Mouse (Mus musculus) granulocyte monocyte progenitor cell, adult 5-6 weeks (primary cell): ENCODE results near the gene Hip1. TPM values are rescaled to one million over a fixed set of nuclear protein-coding genes. Genes with fewer than 3 reads are reported as not detected.
A peak's percentile ranks its signal among the peaks of the same experiment; 100 is the strongest.

Experiments
- ATAC-seq: replicated peaks from 2 replicates; pipeline ENCODE4 v1.8.0; 2016; ENCODE audit warnings: mild to moderate bottlenecking, moderate TSS enrichment, inconsistent platforms; ENCODE audit not compliant: poor library complexity, severe bottlenecking
- total RNA-seq, 2 experiments: library from RNA; stranded (forward) in 1 of 2; stranded (reverse) in 1 of 2; fragments of 200-712, 200-1000 nt in 1 of 2; fragments of >200 nt in 1 of 2; fragmentation: Nextera tagmentation in 1 of 2; gene quantifications; 2 replicates each; pipeline ENCODE4 v1.2.3; 2014 to 2017

Hip1 gene
- total RNA-seq, 2 experiments from 2014 or later = 11.4 to 21.4 TPM

DNA sequence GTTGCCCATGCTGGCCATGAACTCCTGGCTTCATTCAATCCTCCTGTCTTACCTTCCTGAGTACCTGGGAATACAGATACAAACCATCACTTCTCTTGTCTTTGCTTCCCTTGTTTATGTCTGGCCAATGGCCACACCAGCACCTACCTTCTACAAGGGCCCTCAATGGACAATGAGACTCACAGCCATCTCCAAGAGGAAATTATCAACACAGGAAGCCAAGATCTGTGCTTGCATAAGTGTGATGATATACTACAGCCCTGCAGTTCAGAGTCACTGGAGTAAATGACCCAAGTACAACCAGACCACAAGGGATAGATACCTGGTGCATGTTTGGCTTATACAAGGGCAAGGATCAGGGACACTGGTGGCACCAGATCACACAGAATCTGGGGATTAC, 9.1 kb downstream of the Hip1 start:
- ATAC-seq = no peak

DNA sequence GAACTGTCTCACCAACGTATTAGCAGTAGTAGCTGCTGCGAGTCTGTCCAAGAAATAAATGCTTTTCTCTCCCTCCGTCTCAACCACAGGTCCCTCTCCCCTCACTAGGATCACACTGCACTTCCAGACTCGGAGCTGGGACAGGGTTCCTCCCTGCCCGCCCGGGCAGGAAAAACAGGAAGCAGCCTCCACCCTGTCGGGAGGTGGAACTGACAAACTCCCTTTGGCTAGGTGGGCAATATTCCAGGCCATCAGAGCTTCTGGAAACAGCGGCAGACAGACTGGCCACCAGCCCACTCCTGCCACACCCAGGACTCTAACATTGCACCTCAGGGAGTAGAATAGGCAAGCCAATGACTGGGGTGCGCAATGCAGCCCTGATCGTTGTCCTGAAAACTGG, 11.5 kb downstream of the Hip1 start:
- no peak for ATAC-seq

DNA sequence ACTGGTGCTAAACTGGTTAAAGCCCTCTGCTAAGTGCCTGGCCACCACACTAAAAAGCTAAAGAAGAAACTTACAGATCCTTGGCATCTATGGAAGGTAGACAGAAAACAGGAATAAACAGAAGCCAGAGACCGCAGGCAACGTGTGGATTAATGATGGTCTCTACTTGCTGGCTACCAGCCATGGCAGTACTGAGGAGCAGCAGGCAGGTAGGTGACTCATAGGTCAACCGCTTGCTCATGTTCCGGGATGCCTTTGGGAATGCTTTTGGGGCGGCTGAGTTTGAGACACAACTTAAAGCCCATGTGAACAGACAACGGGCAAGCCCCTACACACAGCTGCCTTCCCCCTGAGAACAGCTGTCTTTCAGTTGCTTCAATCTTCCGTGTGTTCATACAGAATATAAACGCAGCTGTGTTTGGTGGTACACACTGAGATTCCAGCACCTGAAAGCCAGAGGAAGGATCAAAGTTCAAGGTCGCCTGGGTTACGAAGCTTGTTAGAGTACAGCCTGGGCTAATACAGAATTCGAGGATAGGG, 13.5 kb downstream of the Hip1 start:
- ATAC-seq = no peak

DNA sequence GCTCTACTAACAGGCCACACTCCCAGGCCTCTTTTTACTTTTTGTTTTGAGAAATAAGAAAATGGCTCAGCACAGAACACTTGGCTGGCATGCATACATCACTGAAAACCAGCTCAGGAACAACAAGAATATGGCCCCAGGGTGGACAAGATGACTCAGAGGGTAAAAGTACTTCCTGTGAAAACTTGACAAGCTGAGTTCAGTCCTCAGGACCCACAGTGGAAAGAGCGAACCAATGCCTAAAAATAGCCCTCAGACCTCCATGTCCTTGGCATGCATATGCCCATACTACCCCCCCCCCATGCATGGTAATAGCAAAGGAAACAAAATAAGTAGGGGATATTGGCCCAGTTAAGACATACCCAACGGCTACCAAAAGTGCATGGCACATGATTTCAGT, 15.0 kb downstream of the Hip1 start:
- no peak for ATAC-seq

DNA sequence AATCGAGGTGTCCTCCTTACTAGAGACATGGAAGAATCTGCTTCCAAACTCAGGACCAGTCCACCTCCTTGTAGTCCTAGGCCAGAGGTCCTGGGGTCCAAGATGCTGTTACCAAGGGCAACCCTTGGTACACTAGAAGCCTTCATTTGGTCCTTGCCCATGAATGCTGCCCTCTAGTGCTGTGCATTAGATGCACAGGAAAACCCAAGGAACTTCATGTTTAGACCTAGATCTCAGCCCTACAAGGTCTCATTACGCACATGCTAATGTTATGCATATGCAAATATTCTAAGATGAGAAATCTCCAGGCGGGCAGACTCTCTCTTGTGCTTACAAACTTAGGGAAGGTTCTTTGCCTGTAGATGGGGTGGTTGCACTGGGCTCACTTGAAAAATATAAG, 15.6 kb downstream of the Hip1 start:
- ATAC-seq = peak; percentile 42; the same call in 1 of the 2 replicates

DNA sequence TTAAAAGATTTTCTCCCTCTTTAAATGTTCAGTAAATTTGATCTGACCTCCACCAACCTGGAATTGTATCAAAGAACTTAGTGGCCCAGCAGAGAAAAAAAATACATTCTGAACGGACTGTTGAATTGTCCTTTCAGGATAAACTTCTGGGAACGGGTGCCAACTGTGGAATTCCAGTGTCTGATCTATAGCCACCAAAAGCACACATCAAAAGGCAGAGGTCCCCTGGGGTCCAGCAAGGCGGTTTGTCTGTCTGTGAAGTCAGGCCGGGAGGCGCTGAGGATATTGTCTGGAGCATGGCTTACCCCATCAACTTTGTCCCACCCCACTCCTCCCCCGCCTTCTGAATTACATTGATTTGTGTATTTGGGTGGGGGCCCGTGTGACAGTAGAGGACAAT, 16.9 kb downstream of the Hip1 start:
- no peak for ATAC-seq

DNA sequence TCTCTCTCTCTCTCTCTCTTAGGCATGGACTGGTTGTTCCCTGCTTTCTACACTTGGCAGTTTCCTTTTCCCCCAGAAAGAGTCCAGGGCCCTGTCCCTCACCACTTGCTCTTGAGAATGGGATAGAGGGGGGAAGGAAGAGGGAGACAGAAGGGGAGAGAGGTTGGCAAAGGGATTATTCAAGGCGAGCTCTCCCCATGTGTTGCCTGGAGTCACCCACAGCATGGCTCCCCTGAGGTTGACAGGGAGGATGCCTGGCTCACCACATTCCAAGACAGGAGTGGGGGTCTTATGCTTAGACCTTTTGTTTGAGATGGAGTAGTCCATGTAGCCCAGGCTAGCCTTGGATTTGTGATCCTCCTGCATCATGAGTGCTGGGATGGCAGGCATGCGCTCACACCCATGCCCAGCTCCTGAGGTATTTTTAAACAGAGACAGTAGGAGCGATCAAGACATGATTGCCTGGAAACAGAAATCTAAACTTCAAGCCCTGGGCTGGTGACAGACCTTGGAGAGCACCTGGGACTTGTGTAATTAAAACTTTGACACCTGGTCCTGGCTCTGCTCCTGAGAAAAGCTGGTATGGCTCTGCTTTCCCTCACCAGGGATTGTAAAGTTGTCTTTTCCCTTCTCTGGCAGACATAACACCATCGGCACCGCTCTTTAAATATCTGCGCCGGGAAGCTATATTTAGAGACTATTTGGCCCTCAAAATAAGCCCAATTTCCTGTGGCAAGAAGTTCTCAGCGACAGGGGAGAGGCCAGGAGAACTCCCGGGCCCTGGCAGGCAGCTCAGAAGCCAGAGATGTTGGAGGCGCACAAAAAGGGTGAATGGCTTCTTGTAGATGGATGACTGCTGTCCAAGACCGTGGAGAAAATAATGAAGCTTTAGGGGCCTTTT, 20.0 kb downstream of the Hip1 start:
- no peak for ATAC-seq

DNA sequence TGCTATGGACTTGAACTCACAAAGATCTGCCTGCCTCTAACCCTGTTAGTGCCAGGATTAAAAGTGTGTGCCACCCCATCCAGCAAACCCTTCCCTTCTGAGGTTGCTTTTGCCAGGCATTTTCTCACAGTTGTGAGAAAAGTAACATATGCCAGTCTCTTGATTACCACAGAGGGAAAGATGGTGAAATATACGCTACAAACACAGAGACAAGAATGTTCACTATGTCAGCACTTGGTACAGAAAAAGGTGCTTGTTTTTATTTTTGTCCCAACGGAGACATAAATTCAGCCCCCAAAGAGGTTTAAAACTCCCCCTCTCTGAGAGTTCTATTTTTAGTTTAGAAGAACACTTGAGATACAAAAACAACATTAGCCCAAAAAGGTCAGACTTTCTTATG, 20.8 kb downstream of the Hip1 start:
- no peak for ATAC-seq

DNA sequence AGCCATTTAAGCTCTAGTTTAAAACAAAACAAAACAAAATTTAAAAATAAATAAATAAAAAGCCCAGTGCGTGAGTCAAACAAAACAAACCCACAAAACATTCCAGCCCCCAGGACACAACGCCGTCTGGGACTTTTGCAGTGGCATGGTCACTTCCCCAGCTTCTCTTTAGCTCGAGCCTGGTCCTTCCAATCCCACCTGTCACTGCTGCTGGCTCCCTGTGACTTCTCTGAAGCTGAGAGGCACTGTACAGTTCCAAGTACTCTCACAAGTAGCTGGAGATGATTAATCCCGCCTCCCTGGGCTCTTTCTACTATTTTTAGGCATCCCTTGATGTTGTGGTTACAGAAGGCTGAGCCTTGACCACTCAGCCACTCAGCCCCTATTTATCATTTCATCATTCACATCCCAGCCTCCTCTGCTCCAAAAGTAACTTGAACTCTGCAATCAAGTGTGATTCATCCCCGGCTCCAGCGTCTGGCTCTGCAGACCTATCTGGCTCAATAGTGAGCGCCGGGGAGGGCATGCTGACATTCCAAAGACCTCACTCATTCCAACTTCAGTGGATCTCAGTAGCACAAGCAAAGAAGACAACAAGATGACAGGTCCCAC, 22.7 kb downstream of the Hip1 start:
- no peak for ATAC-seq

DNA sequence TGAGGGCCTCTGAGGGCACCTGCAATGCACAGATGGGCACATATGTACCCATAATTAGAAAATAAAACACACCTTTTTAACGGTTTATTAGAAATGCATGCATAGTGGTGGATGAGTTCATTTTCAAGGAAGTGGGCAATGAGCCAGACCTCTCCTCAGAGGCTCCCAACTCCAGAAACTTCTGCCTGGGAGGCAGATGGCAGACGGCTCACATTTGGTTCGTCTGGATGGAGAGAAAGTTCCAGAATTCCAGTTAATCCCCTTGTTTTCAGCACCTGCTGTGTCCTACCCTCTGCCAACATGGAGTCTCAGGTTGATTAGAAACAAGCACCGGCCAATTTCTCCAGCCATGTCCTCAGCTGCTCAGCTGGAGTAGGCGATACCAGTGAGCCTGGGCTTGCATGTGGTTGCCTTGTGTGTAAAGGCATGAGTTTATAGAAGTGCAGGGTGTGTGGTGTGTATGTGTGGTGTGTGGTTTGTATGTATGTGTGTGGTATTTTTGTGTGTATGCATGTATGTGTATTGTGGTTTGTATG, 27.5 kb downstream of the Hip1 start:
- no peak for ATAC-seq

DNA sequence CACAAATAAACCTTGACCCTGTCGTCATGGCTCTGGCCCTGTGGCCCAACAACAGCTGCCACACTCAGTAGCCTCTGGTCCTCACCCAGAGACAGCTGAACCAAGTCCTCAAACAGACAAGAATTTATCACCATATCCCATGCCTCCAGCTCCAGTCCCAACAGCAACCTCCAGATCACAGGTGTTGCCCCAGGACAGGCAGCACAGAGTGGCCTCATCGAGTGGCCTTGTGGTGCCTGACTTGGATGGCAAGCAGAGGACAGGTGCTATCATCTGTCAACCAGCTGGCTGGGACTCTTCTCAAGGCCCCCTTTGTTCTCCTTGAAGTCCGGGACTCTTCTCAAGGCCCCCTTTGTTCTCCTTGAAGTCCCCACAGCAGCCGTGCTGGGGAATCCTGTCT, 31.8 kb downstream of the Hip1 start:
- no peak for ATAC-seq

DNA sequence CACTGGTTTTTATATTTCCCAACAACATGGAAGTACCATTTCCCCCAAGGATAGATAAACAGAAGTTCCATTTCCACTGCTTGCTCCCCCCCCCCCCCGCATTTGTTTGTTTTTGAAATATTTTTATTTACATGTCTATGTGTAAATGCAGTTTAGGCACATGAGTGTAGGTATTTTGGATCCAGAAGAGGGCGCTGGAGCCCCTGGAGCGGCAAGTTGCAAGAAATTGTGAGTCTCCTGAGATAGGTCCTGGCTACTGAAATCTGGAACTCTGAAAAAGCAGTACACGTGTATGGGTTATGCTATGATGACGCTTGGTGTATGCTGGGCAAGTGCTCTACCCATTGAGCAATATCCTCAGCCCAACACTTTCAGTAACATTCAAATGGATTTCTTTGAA, 33.8 kb downstream of the Hip1 start:
- no peak for ATAC-seq

DNA sequence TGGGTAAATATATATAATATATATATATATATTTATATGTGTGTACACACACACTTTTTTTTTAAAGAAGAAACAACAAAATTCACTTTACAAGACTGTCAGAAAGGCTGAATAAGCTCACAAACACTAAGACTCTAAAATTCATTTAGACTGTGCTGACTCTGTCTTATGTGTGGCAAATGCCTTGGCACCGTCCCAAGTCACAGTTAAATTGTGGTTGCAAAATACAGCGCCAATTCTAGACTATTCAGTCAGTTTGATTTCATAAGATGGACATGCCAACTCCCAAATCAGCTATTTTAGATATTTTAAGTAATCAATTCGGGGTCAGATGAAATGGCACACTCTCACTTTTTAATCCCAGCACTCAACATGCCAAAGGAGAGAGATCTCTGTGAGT, 36.6 kb downstream of the Hip1 start:
- peak; percentile 48 for ATAC-seq

DNA sequence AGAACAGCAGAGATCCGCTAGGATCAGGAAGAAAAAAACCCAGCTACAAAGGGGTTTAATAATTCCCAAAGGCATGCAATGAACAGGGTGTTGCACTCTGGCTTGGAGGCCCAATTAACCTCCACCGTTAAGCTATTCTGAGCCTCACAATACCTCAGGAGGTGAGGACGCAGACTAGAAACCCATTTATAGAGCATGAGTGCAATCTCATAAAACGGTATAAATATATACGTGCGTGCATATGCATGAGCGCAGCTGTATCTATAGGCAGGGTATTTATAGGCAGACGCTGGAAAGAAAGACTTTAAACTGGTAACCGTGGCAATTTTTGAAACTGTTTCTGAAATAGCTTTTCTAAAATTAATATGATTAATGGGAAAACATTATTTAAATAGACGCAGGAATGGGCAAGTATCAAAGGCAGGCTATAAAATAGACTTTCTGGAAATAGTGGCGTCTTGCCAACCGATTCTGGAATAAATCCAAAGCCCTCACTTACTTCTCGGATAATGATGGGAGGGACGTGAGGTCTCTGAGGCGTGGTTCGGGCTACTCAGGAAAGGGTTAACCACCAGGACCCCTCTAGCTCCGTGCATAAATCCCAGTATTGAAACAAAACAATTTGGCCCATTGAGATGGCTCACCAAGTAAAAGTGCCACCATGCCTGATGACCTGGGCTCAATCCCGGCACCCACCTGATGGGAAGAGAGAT, 37.2 kb downstream of the Hip1 start:
- no peak for ATAC-seq

DNA sequence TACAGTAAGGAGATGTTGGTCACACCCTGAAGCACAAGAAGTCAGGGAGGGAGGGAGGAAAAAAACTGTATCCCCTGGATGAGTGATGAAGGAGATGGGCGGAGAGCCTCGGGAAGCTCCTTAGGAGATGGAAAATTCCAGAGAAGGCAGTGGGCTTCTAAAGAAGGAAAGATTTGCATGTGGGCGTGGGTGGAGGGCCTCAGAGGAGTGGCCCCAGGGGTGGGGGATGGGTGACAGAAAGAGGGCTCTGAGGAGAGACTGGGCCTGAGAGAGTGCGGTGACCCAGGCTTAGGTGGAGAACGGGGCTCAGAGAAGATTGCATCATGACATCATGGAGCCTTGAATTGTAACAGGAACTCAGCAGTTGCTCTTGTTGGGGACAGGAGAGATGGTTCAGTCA, 39.5 kb downstream of the Hip1 start:
- ATAC-seq = no peak

DNA sequence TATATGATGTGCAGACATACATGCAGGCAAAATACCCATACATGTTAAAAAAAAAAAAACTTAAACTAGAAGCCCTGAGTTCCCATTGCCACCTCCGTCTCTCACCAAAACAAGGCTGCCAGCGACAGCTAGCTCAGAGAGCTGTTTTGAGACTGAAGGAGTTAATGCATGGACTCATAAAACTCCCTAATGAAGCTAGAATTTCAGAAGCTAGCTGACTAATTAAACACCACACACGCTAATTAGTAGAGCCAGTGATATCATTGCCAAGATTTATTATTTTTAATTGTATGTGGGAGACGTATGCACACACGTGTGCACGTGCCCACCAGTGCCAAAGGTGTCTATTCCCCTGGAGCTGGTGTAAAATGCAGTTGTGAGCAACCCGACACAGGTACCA, 42.0 kb downstream of the Hip1 start:
- no peak for ATAC-seq

DNA sequence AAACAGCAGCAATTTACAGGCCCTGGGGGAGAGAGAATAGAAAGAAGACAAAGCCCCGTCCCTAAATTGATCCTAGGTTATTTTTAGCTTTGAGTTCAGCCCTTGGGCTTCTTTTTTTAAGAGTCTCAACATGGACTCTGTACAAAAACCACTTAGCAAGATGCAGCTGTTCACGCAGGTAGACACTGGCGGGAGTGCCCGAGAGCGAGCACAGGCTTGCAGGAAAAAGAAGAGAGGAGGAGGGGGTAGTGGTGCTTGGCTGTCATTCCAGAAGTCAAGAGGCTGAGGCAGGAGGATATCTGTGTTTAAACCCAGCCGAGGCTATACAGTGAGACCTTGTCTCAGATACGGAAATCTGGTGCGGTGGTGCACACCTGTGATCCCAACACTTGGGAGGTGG, 42.9 kb downstream of the Hip1 start:
- no peak for ATAC-seq

DNA sequence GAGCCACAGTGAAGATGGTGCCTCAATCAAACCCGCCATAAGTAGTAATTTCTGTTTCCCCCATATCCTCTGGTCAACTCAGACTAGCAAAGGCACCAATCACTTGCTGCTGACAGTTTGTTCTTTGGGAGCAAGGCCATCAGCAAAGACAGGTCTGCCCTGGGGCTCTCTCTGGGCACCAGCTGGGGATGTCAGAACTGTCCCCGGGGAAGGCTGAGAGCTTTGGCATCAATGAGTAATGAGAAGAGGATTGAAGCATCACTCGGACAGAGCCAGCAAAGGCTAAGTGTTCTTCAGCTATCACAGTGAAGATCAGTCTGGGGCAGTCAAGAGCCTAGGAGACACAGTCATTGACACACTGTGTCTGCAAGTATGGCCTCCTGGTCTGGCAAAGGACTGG, 46.0 kb downstream of the Hip1 start:
- ATAC-seq = no peak

DNA sequence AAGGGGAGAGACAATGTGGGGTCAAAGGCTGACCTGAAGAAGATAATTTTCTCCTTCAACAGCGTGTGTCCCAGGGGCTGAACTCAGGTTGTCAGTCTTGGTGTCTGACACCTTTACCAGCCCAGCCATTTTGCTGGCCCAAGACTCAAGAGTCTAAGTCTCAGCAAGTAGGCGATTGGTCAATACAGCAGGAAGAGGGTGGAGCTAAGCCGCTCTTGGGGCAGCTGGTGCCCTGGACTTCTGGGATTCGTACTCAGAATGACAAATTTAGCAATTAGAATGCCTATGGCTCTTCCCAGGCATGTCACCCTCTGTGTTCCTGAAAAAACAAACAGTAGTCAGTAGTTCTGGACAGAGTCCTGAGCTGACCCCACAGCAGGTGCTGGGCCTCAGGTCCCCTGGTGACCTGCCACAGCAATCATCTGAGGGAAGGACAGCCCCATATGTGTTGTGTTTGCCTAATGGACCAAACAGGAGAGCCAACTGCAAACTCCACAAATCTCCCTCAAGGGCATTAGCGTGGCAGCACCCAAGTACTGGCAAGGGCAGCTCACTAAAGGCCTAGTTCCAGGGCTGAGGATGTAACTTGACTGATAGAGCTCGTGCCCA, 47.5 kb downstream of the Hip1 start:
- no peak for ATAC-seq

DNA sequence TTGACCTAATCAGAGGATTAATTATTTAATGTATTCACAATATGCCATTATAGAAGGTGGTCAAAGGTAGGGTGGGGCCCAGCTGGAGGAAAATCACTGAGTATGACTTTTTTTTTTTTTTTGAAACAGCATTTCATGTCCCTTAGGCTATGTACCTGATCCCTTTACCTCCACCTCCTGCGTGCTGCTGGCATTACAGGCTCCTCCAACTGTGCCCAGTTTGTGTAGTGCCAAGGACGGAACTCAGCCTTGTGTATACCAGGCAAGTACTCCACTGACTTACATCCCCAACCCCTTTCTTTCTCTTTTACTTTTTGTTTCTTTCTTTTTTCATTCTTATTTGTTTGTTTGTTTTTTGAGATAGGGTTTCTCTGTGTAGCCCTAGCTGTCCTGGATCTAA, 48.4 kb downstream of the Hip1 start:
- no peak for ATAC-seq
